Mouse (Mus musculus) large intestine, adult 2 months (tissue): ENCODE measurements at regions not wholly inside any gene's neighbourhood (a gene's known extent, or its start where the extent isn't known, plus 50 kb on each side); places are given as distances from the start of the nearest gene placed in this dataset.

Experiments
- DNase-seq: peaks from one replicate; pipeline ENCODE4 v3.0.0-alpha.2; 2012; ENCODE audit warnings: low read depth, low spot score
- WGBS: fragments of 180-500 bp; shearing (Covaris S2); methylation state at CpG from one replicate; pipeline ENCODE4 v1.1.7; 2018; 5-methylcytosine and 5-hydroxymethylcytosine counted together

- 70% methylated on average over 4 of the region's 4 CpGs for WGBS
- no peak for DNase-seq
Observed at GRCm38 (mm10) chr13:90643575-90644215, 261.5 kb downstream of the Atp6ap1l start.

DNA sequence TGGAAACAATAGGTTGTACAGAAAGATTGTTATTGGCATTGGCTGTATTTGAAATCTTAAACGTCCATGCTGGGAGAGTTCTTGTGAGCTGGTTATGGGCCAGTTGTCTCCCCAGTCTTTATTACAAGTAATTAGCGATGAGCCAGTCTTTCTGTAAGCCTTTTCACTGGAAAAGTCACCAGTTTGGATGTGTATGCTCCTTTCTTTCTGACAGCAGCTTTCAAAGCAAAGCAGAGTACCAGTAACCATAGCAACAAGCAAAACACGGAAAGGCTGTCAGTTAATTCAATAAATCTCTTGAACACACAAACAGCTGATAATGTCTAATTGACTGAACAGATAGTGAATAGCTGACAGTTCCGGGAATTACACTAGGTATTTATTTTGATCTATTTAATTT, 262.0 kb downstream of the Atp6ap1l start:
- whole genome bisulfite sequencing, result 52% methylated on average over 4 of the region's 4 CpGs
- DNase-seq, result no peak

- 77% methylated on average over 5 of the region's 5 CpGs for WGBS
Observed at GRCm38 (mm10) chr13:90642206-90642823, 262.8 kb downstream of the Atp6ap1l start.

More at GRCm38 (mm10) chr13:90642206-90642823, 262.8 kb downstream of the Atp6ap1l start:
- DNase-seq, result no peak
